Mouse (Mus musculus) kidney, postnatal 0 days (tissue): ENCODE data around the gene St8sia6. TPM values are rescaled to one million over a fixed set of nuclear protein-coding genes. Genes with fewer than 3 reads are reported as not detected.
A peak's percentile ranks its signal among the peaks of the same experiment; 100 is the strongest.

Source experiments
- ATAC-seq: fragments of 200-750 bp; cut with Nextera tagmentation; replicated peaks from 2 replicates; pipeline ENCODE4 v1.8.0; 2017; ENCODE audit warnings: low read depth, moderate number of reproducible peaks, moderate TSS enrichment, moderate library complexity; ENCODE audit not compliant: low FRiP score
- DNase-seq: peaks from one replicate; pipeline ENCODE4 v3.0.0-alpha.2; 2016; ENCODE audit warnings: low spot score
- H3K27ac ChIP-seq: fragments of 300-500 bp; sonication (generic); 2 replicates; pipeline ENCODE4 v1.5.1; 2014; ENCODE audit warnings: mild to moderate bottlenecking
- H3K27me3 ChIP-seq: fragments of 300-500 bp; sonication (generic); 2 replicates; pipeline ENCODE4 v1.6.1; 2014; ENCODE audit warnings: low read length, mixed read lengths; ENCODE audit not compliant: insufficient read depth
- H3K36me3 ChIP-seq: fragments of 300-500 bp; sonication (generic); 2 replicates; pipeline ENCODE4 v1.6.1; 2014; ENCODE audit warnings: low read length, mixed read lengths; ENCODE audit not compliant: insufficient read depth
- H3K4me1 ChIP-seq: fragments of 300-500 bp; sonication (generic); replicated peaks from 2 replicates; pipeline ENCODE4 v1.6.1; 2014; ENCODE audit warnings: antibody characterized with exemption, low read length, mixed read lengths; ENCODE audit not compliant: insufficient read depth
- H3K4me2 ChIP-seq: fragments of 300-500 bp; sonication (generic); 2 replicates; pipeline ENCODE4 v1.6.1; 2014; ENCODE audit warnings: mild to moderate bottlenecking, low read length, moderate library complexity, mixed read lengths
- H3K4me3 ChIP-seq: fragments of 300-500 bp; sonication (generic); replicated peaks from 2 replicates; pipeline ENCODE4 v1.5.1; 2014; ENCODE audit warnings: low read depth, low read length
- H3K9ac ChIP-seq: fragments of 300-500 bp; sonication (generic); 2 replicates; pipeline ENCODE4 v1.6.1; 2014; ENCODE audit warnings: low read depth, low read length
- H3K9me3 ChIP-seq: fragments of 300-500 bp; sonication (generic); replicated peaks from 2 replicates; pipeline ENCODE4 v1.6.1; 2016; ENCODE audit warnings: low read length, inconsistent platforms, mixed read lengths
- CTCF ChIP-seq: IDR thresholded peaks from 2 replicates; pipeline ENCODE4 v1.5.1; 2016; ENCODE audit warnings: antibody characterized with exemption, low read depth, mild to moderate bottlenecking, moderate library complexity
- WGBS: fragments of 180-500 bp; shearing (Covaris S2); extraction: QIAGEN DNeasy Blood & Tissue Kit; methylation state at CpG from one replicate; pipeline ENCODE4 v1.1.7; 2014; 5-methylcytosine and 5-hydroxymethylcytosine counted together
- polyA plus RNA-seq: library from polyadenylated mRNA; unstranded; fragments of >200 nt; fragmentation: Nextera tagmentation; extraction: Ambion mirVana; gene quantifications from 2 replicates; pipeline ENCODE4 v1.2.1, GENCODE M21; 2015

St8sia6 gene
- polyA plus RNA-seq, result 4.6 and 5.4 TPM in 2 replicates

GRCm38 (mm10) chr2:13793969-13794363 is at the start of gene St8sia6:
St8sia6 (minus strand) TSS chr2:13794064.
- peak within 1 kb of the TSS; percentile 97 for H3K4me2 ChIP-seq
- no peak; the same call in 1 of the 2 replicates for ATAC-seq
- 0 out of 2 replicates have a peak, but pooled peaks cover 3% of the 10 kb centered on the region for H3K27me3 ChIP-seq
- WGBS, result 41% methylated on average over 8 of the region's 8 CpGs
- TF ChIP-seq CTCF, result no peak
- H3K9me3 ChIP-seq, result no peaks in the 10 kb centered on the region
- H3K4me3 ChIP-seq, result peak within 1 kb of the TSS; percentile 58
- DNase-seq, result peak; percentile 15
- no peaks in the 10 kb centered on the region for H3K36me3 ChIP-seq
- H3K9ac ChIP-seq, result peak within 1 kb of the TSS; percentile 62
- peaks cover 4% of the 10 kb centered on the region; the same call in 1 of the 2 replicates for H3K4me1 ChIP-seq
- no peak within 1 kb of the TSS for H3K27ac ChIP-seq

GRCm38 (mm10) chr2:13836310-13836709 is 42.4 kb upstream of the St8sia6 start:
- H3K4me1 ChIP-seq, result no peaks in the 10 kb centered on the region

GRCm38 (mm10) chr2:13834989-13835388 is 41.1 kb upstream of the St8sia6 start:
- TF ChIP-seq CTCF, result no peak
- H3K4me3 ChIP-seq, result no peak overlapping the region
- no peak overlapping the region for H3K9ac ChIP-seq
- peak; percentile 31 for DNase-seq
- no peaks in the 10 kb centered on the region for H3K9me3 ChIP-seq
- no peaks in the 10 kb centered on the region for H3K36me3 ChIP-seq
- WGBS, result 46% methylated on average over 1 of the region's 1 CpGs
- no peaks in the 10 kb centered on the region for H3K27me3 ChIP-seq
- H3K4me2 ChIP-seq, result no peak overlapping the region
- no peaks in the 10 kb centered on the region for H3K4me1 ChIP-seq
- no peak overlapping the region for H3K27ac ChIP-seq
- ATAC-seq, result no peak

More at GRCm38 (mm10) chr2:13836310-13836709, 42.4 kb upstream of the St8sia6 start:
- no peak overlapping the region for H3K9ac ChIP-seq
- no peak for TF ChIP-seq CTCF
- no peak for ATAC-seq
- no peaks in the 10 kb centered on the region for H3K27me3 ChIP-seq
- no peak overlapping the region for H3K27ac ChIP-seq
- no peak overlapping the region for H3K4me2 ChIP-seq
- H3K36me3 ChIP-seq, result no peaks in the 10 kb centered on the region
- 79% methylated on average over 3 of the region's 3 CpGs for WGBS
- no peak for DNase-seq
- no peaks in the 10 kb centered on the region for H3K9me3 ChIP-seq
- no peak overlapping the region for H3K4me3 ChIP-seq

- no peak for TF ChIP-seq CTCF
- no peak overlapping the region for H3K9ac ChIP-seq
- 88% methylated on average over 2 of the region's 2 CpGs for WGBS
- no peak overlapping the region for H3K27ac ChIP-seq
- H3K4me2 ChIP-seq, result no peak overlapping the region
- ATAC-seq (no peak), DNase-seq (no peak)
- no peaks in the 10 kb centered on the region for H3K9me3 ChIP-seq
- no peaks in the 10 kb centered on the region for H3K36me3 ChIP-seq
- no peaks in the 10 kb centered on the region for H3K4me1 ChIP-seq
- H3K4me3 ChIP-seq, result no peak overlapping the region
- no peaks in the 10 kb centered on the region for H3K27me3 ChIP-seq
These were observed 22.8 kb upstream of the St8sia6 start for GRCm38 (mm10) chr2:13816645-13817044.

GRCm38 (mm10) chr2:13808593-13808992 is 14.7 kb upstream of the St8sia6 start:
- Histone ChIP-seq H3K9ac (no peak overlapping the region), H3K4me2 (no peak overlapping the region), H3K9me3 (no peaks in the 10 kb centered on the region), H3K4me1 (no peaks in the 10 kb centered on the region), H3K27ac (no peak overlapping the region), H3K36me3 (no peaks in the 10 kb centered on the region), H3K4me3 (no peak overlapping the region), H3K27me3 (no peaks in the 10 kb centered on the region)
- no peak for ATAC-seq
- DNase-seq, result no peak
- WGBS, result 58% methylated on average over 5 of the region's 5 CpGs
- no peak for TF ChIP-seq CTCF

- no peak overlapping the region for H3K4me3 ChIP-seq
- no peak overlapping the region for H3K4me2 ChIP-seq
- H3K9me3 ChIP-seq, result no peaks in the 10 kb centered on the region
- DNase-seq (no peak), ATAC-seq (no peak)
- no peaks in the 10 kb centered on the region for H3K4me1 ChIP-seq
- H3K9ac ChIP-seq, result no peak overlapping the region
- no peaks in the 10 kb centered on the region for H3K36me3 ChIP-seq
- H3K27me3 ChIP-seq, result no peaks in the 10 kb centered on the region
- TF ChIP-seq CTCF, result no peak
- no peak overlapping the region for H3K27ac ChIP-seq
- 78% methylated on average over 4 of the region's 4 CpGs for WGBS
These were observed 14.1 kb upstream of the St8sia6 start for GRCm38 (mm10) chr2:13808008-13808407.

GRCm38 (mm10) chr2:13806120-13806519 is 12.3 kb upstream of the St8sia6 start:
- Histone ChIP-seq H3K9ac (no peak overlapping the region), H3K9me3 (no peaks in the 10 kb centered on the region), H3K4me3 (no peak overlapping the region), H3K36me3 (no peaks in the 10 kb centered on the region), H3K4me2 (no peak overlapping the region), H3K27ac (no peak overlapping the region), H3K4me1 (no peaks in the 10 kb centered on the region), H3K27me3 (no peaks in the 10 kb centered on the region)
- 85% methylated on average over 3 of the region's 3 CpGs for WGBS
- no peak for ATAC-seq
- DNase-seq, result no peak
- peak; percentile 24; the same call in 1 of the 2 replicates for TF ChIP-seq CTCF
